Mouse (Mus musculus): ENCODE measurements around the gene Tipin. TPM values are rescaled to one million over a fixed set of nuclear protein-coding genes. Genes with fewer than 3 reads are reported as not detected.
A peak's percentile ranks its signal among the peaks of the same experiment; 100 is the strongest.

Tipin gene
- polyA plus RNA-seq, 1 experiment from 2014 or later, result 106 TPM

GRCm38 (mm10) chr9:64249371-64249770 lies 32.0 kb upstream of the Tipin start:
- Histone ChIP-seq H3K9ac (replicated peaks; ENCODE audit: low read depth, low read length) (no peak overlapping the region), H3K27me3 (replicated peaks; ENCODE audit: control insufficient read depth, insufficient read depth, low read length) (no peaks in the 10 kb centered on the region), H3K36me3 (ENCODE audit: control insufficient read depth, insufficient read depth) (no peaks in the 10 kb centered on the region), H3K9me3 (ENCODE audit: control insufficient read depth, low read length) (no peaks in the 10 kb centered on the region), H3K4me2 (ENCODE audit: low read length) (no peak overlapping the region), H3K4me3 (replicated peaks; ENCODE audit: low read length) (no peak overlapping the region), H3K27ac (ENCODE audit: low read length) (no peak overlapping the region), H3K4me1 (replicated peaks; ENCODE audit: control insufficient read depth, insufficient read depth, low read length) (peaks cover 17% of the 10 kb centered on the region)
- WGBS, result 87% methylated on average over 1 of the region's 1 CpGs
- no peak for ATAC-seq

GRCm38 (mm10) chr9:64250111-64250730 lies 31.2 kb upstream of the Tipin start:
- ATAC-seq, result no peak
- Histone ChIP-seq H3K27ac (ENCODE audit: low read length) (no peak overlapping the region), H3K4me1 (replicated peaks; ENCODE audit: control insufficient read depth, insufficient read depth, low read length) (peaks cover 17% of the 10 kb centered on the region), H3K4me2 (ENCODE audit: low read length) (no peak overlapping the region), H3K9me3 (ENCODE audit: control insufficient read depth, low read length) (no peaks in the 10 kb centered on the region), H3K9ac (replicated peaks; ENCODE audit: low read depth, low read length) (no peak overlapping the region), H3K27me3 (replicated peaks; ENCODE audit: control insufficient read depth, insufficient read depth, low read length) (no peaks in the 10 kb centered on the region), H3K4me3 (replicated peaks; ENCODE audit: low read length) (no peak overlapping the region), H3K36me3 (ENCODE audit: control insufficient read depth, insufficient read depth) (no peaks in the 10 kb centered on the region)

- Histone ChIP-seq H3K9me3 (ENCODE audit: control insufficient read depth, low read length) (no peaks in the 10 kb centered on the region), H3K9ac (replicated peaks; ENCODE audit: low read depth, low read length) (peak overlapping the region; percentile 88), H3K4me1 (replicated peaks; ENCODE audit: control insufficient read depth, insufficient read depth, low read length) (peaks cover 17% of the 10 kb centered on the region), H3K36me3 (ENCODE audit: control insufficient read depth, insufficient read depth) (no peaks in the 10 kb centered on the region), H3K27ac (ENCODE audit: low read length) (peak overlapping the region; percentile 92), H3K4me2 (ENCODE audit: low read length) (peak overlapping the region; percentile 95), H3K27me3 (replicated peaks; ENCODE audit: control insufficient read depth, insufficient read depth, low read length) (no peaks in the 10 kb centered on the region), H3K4me3 (replicated peaks; ENCODE audit: low read length) (peak overlapping the region; percentile 97)
- ATAC-seq, result no peak
- under 1% methylated on average over 16 of the region's 16 CpGs for WGBS
Observed at GRCm38 (mm10) chr9:64252591-64253020, 28.8 kb upstream of the Tipin start.

- Histone ChIP-seq H3K27me3 (replicated peaks; ENCODE audit: control insufficient read depth, insufficient read depth, low read length) (no peaks in the 10 kb centered on the region), H3K27ac (ENCODE audit: low read length) (peak within 1 kb of the TSS; percentile 92), H3K4me2 (ENCODE audit: low read length) (peak within 1 kb of the TSS; percentile 95), H3K36me3 (ENCODE audit: control insufficient read depth, insufficient read depth) (no peaks in the 10 kb centered on the region), H3K9me3 (ENCODE audit: control insufficient read depth, low read length) (no peaks in the 10 kb centered on the region), H3K4me3 (replicated peaks; ENCODE audit: low read length) (peak within 1 kb of the TSS; percentile 97), H3K9ac (replicated peaks; ENCODE audit: low read depth, low read length) (peak within 1 kb of the TSS; percentile 88), H3K4me1 (replicated peaks; ENCODE audit: control insufficient read depth, insufficient read depth, low read length) (peaks cover 17% of the 10 kb centered on the region)
- ATAC-seq, result peak; percentile 98
- WGBS, result under 1% methylated on average over 88 of the region's 89 CpGs
Observed at GRCm38 (mm10) chr9:64253021-64253904, 28.1 kb upstream of the Tipin start, which contains the start of gene Map2k1. Map2k1 (minus strand) TSS chr9:64253631.

- Histone ChIP-seq H3K4me1 (replicated peaks; ENCODE audit: control insufficient read depth, insufficient read depth, low read length) (peaks cover 17% of the 10 kb centered on the region), H3K9ac (replicated peaks; ENCODE audit: low read depth, low read length) (no peak overlapping the region), H3K36me3 (ENCODE audit: control insufficient read depth, insufficient read depth) (no peaks in the 10 kb centered on the region), H3K27ac (ENCODE audit: low read length) (no peak overlapping the region), H3K27me3 (replicated peaks; ENCODE audit: control insufficient read depth, insufficient read depth, low read length) (no peaks in the 10 kb centered on the region), H3K4me3 (replicated peaks; ENCODE audit: low read length) (no peak overlapping the region), H3K9me3 (ENCODE audit: control insufficient read depth, low read length) (no peaks in the 10 kb centered on the region), H3K4me2 (ENCODE audit: low read length) (no peak overlapping the region)
- no peak for ATAC-seq
- 87% methylated on average over 3 of the region's 3 CpGs for WGBS
Observed at GRCm38 (mm10) chr9:64255422-64255821, 26.0 kb upstream of the Tipin start.

- H3K27ac ChIP-seq (ENCODE audit: low read length), result no peak overlapping the region
- H3K4me1 ChIP-seq (replicated peaks; ENCODE audit: control insufficient read depth, insufficient read depth, low read length), result peaks cover 16% of the 10 kb centered on the region
- no peaks in the 10 kb centered on the region for H3K9me3 ChIP-seq (ENCODE audit: control insufficient read depth, low read length)
- no peak for ATAC-seq
- WGBS, result 94% methylated on average over 3 of the region's 3 CpGs
- H3K9ac ChIP-seq (replicated peaks; ENCODE audit: low read depth, low read length), result no peak overlapping the region
- H3K4me2 ChIP-seq (ENCODE audit: low read length), result no peak overlapping the region
- H3K4me3 ChIP-seq (replicated peaks; ENCODE audit: low read length), result no peak overlapping the region
- H3K27me3 ChIP-seq (replicated peaks; ENCODE audit: control insufficient read depth, insufficient read depth, low read length), result no peaks in the 10 kb centered on the region
- H3K36me3 ChIP-seq (ENCODE audit: control insufficient read depth, insufficient read depth), result no peaks in the 10 kb centered on the region
Observed at GRCm38 (mm10) chr9:64256204-64256603, 25.2 kb upstream of the Tipin start.

GRCm38 (mm10) chr9:64259906-64260305 lies 21.5 kb upstream of the Tipin start:
- Histone ChIP-seq H3K27me3 (replicated peaks; ENCODE audit: control insufficient read depth, insufficient read depth, low read length) (no peaks in the 10 kb centered on the region), H3K4me2 (ENCODE audit: low read length) (no peak overlapping the region), H3K9me3 (ENCODE audit: control insufficient read depth, low read length) (no peaks in the 10 kb centered on the region), H3K4me3 (replicated peaks; ENCODE audit: low read length) (no peak overlapping the region), H3K36me3 (ENCODE audit: control insufficient read depth, insufficient read depth) (no peaks in the 10 kb centered on the region), H3K4me1 (replicated peaks; ENCODE audit: control insufficient read depth, insufficient read depth, low read length) (no peaks in the 10 kb centered on the region), H3K27ac (ENCODE audit: low read length) (no peak overlapping the region), H3K9ac (replicated peaks; ENCODE audit: low read depth, low read length) (no peak overlapping the region)
- WGBS, result 92% methylated on average over 5 of the region's 5 CpGs
- no peak for ATAC-seq

- H3K27me3 ChIP-seq (replicated peaks; ENCODE audit: control insufficient read depth, insufficient read depth, low read length), result no peaks in the 10 kb centered on the region
- no peak for ATAC-seq
- H3K4me2 ChIP-seq (ENCODE audit: low read length), result no peak overlapping the region
- H3K27ac ChIP-seq (ENCODE audit: low read length), result no peak overlapping the region
- H3K9ac ChIP-seq (replicated peaks; ENCODE audit: low read depth, low read length), result no peak overlapping the region
- no peaks in the 10 kb centered on the region for H3K36me3 ChIP-seq (ENCODE audit: control insufficient read depth, insufficient read depth)
- no peaks in the 10 kb centered on the region for H3K4me1 ChIP-seq (replicated peaks; ENCODE audit: control insufficient read depth, insufficient read depth, low read length)
- no peak overlapping the region for H3K4me3 ChIP-seq (replicated peaks; ENCODE audit: low read length)
- 90% methylated on average over 4 of the region's 4 CpGs for WGBS
- H3K9me3 ChIP-seq (ENCODE audit: control insufficient read depth, low read length), result no peaks in the 10 kb centered on the region
Observed at GRCm38 (mm10) chr9:64261023-64261422, 20.4 kb upstream of the Tipin start.

- WGBS, result 57% methylated on average over 1 of the region's 1 CpGs
- no peak overlapping the region for H3K4me2 ChIP-seq (ENCODE audit: low read length)
- H3K4me1 ChIP-seq (replicated peaks; ENCODE audit: control insufficient read depth, insufficient read depth, low read length), result no peaks in the 10 kb centered on the region
- H3K9me3 ChIP-seq (ENCODE audit: control insufficient read depth, low read length), result no peaks in the 10 kb centered on the region
- H3K9ac ChIP-seq (replicated peaks; ENCODE audit: low read depth, low read length), result no peak overlapping the region
- no peaks in the 10 kb centered on the region for H3K36me3 ChIP-seq (ENCODE audit: control insufficient read depth, insufficient read depth)
- ATAC-seq, result no peak
- no peak overlapping the region for H3K4me3 ChIP-seq (replicated peaks; ENCODE audit: low read length)
- H3K27ac ChIP-seq (ENCODE audit: low read length), result no peak overlapping the region
- H3K27me3 ChIP-seq (replicated peaks; ENCODE audit: control insufficient read depth, insufficient read depth, low read length), result no peaks in the 10 kb centered on the region
Observed at GRCm38 (mm10) chr9:64264813-64265212, 16.6 kb upstream of the Tipin start.
